Mouse (Mus musculus): ENCODE measurements around the gene Exoc7.
"Not testable (repeated sequence)": the region's sequence is repeated elsewhere in the genome, so short reads cannot be mapped to it uniquely, and the experiment has no call there.

Exoc7 gene

GRCm38 (mm10) chr11:116312359-116312758 lies 5.3 kb upstream of the Exoc7 start:
- DNase-seq: no peak

- no peak for DNase-seq
These were observed 4.1 kb upstream of the Exoc7 start for GRCm38 (mm10) chr11:116311169-116311568.

GRCm38 (mm10) chr11:116309601-116310000 lies 2.6 kb upstream of the Exoc7 start:
- DNase-seq: no peak

DNA sequence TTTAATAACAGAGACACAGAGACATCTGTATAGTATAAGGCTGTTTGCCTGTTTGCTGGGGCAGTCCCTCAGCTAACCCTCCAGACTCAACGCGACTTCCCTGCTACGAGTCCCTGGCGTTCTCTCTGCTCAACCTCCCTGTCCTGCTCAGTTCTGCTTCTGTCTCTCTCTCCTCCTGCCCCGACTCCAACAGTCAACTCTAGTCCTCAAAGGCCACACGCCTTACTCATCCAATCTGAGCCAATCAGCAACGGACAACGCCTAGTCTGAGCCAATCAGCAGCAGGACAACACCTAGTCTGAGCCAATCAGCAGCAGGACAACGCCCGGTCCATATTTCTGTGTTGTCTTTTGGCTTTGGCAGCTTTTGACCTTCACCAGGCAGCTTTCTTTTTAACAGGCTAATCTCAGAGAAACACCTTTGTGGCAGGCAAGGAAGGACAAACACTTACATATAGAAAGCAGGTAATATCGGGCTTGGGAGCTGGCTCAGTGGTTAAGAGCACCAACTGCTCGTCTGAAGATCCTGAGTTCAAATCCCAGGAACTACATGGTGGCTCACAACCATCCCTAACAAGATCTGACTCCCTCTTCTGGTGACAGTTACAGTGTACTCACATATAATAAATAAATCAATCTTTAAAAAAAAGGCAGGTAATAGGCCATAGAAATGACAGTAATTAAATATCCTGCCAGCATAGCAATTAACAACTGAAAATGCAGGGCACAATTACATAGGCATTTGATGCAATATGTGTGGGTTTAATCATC lies 914 bp upstream of the Exoc7 start:
- no peak for DNase-seq

DNA sequence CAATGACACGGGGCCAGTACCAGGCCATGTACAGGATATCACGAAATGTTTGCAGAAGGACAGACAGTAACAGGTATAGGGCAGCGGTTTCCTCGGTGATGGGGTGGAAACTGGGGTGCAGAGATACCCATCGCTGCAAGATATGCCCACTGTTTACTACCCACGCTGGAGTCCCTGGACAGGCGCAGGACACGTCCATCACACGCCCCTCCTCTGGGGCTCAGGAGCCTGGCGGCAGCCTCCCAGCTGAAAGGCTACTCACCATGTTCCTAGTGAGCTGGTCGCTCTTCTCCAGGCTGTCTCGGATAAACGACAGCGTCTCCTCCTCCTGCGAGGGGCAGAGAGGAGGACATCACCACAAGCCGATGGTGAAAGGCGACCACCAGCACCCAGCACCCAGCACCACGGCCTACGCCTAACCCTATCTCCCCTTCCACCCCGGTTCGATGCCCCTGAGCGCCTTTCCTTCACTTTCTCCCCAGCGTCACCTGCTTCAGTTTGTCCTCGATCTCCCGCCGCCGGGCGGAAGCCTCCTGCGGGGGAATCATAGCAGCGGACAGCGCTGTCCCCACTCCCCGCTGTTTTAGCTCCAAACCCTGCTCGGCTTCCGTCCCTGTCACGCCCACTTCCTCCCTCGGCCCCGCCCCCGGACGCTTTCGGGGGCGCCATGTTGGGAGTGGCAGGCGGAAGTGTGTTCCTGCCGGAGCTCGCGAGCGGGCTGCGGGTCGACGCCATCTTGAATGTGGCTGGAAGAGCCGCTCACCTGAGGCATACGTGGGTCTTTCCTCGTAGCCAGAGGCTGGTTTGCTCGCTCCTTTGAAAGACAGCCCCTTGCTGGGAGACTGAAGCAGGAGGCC lies 679 bp downstream of the Exoc7 start:
- DNase-seq: peak; percentile 90

DNA sequence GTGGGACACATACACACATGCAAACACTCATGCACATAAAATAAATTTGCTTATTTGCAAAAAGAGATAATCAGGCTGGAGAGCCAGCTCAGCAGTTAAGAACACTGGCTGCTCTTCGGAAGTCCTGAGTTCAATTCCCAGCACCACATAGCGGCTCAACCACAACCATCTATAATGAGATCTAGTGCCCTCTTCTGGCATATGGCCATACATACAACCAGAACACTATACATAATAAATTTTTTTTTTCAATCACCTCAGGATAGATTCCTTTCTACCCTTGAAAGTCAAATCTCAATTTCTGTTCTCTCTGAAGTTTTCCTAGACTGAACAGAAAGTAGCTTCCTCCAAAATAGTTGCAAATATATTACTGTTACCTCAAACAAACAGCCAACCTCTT lies 1.6 kb downstream of the Exoc7 start:
- DNase-seq: no peak

GRCm38 (mm10) chr11:116298621-116299020 lies 8.4 kb downstream of the Exoc7 start:
- no peak for DNase-seq

GRCm38 (mm10) chr11:116298221-116298620 lies 8.8 kb downstream of the Exoc7 start:
- DNase-seq: no peak

- DNase-seq: no peak
These were observed 10.0 kb downstream of the Exoc7 start for GRCm38 (mm10) chr11:116297017-116297416.

GRCm38 (mm10) chr11:116296191-116296734 lies 10.8 kb downstream of the Exoc7 start:
- DNase-seq: no peak

- no peak for DNase-seq
These were observed 12.7 kb downstream of the Exoc7 start for GRCm38 (mm10) chr11:116294319-116294718.

DNA sequence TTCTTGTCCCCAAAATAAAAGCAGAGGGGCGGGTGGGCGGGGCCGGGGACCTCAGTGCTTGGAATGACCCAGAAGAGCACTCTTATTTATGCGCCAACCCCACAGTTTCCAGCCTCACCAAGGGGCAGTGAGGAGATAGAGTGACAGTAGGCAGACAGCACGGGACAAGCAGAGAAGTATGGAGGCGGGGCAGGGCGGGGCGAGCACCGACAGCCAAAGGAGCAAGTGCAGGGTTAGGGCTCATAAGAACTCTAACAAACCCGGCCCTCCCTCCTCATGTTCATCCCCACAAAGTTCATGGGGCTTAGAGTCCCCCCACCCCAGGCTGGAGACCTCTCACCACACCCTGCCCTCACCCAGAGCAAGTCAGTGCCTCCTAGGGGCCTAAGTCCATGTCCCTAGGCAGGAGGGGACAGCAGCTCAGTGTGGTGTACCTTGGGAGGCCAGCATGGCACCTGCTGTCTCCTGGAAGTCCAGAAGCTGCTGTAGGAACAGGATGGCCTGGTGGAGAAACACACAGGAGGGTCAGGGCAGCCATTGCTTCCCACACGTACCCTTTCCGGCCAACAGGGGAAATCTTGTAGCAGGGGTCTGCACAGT lies 13.4 kb downstream of the Exoc7 start:
- no peak for DNase-seq

GRCm38 (mm10) chr11:116292401-116292800 lies 14.6 kb downstream of the Exoc7 start:
- no peak for DNase-seq

DNA sequence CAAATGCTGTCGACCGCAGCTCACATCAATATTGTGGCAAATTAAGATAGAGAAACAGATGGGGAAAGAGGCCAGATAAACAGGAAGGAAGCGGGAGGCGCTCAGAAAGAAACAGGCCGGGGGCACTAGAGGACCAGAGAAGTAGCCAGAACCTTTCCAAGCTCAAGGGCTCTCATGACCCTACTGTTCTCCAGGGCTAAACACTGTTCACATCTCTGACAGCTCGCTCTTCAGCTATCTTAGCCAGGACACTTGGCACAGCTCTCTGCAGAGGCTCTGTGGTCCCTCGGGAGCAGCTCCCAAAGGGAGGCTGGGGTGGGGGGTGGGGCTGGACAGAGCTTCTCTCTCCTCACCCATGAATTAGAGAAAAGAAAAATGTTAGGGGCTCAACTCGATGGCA lies 16.5 kb downstream of the Exoc7 start:
- no peak for DNase-seq

GRCm38 (mm10) chr11:116287351-116287750 lies 19.7 kb downstream of the Exoc7 start:
- DNase-seq: no peak

GRCm38 (mm10) chr11:116285770-116286191 lies 21.3 kb downstream of the Exoc7 start:
- no peak for DNase-seq

- no peak for DNase-seq
These were observed 23.1 kb downstream of the Exoc7 start for GRCm38 (mm10) chr11:116283982-116284381.

GRCm38 (mm10) chr11:116282912-116283521 lies 24.0 kb downstream of the Exoc7 start:
- no peak for DNase-seq

DNA sequence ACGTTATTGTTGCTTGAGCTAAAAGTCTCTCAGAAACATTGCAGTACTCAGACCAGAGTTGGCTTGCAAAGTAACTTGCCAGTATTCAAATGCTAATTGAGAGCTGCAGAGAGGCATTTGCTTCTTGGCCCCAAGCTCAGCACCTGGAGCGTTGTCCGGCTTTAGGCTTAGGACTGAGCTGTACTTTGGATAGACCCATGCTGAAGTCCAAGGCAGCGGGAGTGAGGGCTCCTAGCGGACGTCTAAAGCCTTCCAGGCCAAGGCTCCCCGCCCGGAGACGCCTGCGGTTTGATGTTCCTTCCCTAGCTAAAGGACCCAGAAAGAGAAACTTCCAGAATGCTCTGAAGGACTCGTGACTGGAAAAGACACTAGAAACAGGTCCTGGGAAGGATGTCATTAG lies 24.9 kb downstream of the Exoc7 start:
- DNase-seq: no peak

DNA sequence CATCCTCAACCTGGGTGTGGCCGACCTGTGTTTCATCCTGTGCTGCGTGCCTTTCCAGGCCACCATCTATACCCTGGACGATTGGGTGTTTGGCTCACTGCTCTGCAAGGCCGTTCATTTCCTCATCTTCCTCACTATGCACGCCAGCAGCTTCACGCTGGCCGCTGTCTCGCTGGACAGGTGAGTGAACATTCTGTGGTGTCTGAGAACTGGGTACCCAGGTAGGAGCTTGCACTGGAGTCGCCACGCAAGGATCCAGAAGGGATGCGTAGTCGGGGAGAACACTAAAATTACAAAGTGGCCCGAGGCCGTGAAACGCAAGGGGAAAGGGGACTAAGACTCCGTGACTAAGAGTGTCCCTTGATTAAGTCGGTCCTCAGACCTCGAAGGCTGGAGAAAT lies 25.4 kb downstream of the Exoc7 start:
- DNase-seq: no peak

- DNase-seq: no peak
These were observed 26.0 kb downstream of the Exoc7 start, which contains the start of gene Galr2 for GRCm38 (mm10) chr11:116280751-116281663. Gene Galr2, plus strand, starts transcription at chr11:116280939.

- DNase-seq: not testable (repeated sequence)
These were observed 29.8 kb downstream of the Exoc7 start for GRCm38 (mm10) chr11:116277184-116277583.
